Mouse (Mus musculus): ENCODE results near the gene Olfr434. TPM values are rescaled to one million over a fixed set of nuclear protein-coding genes. Genes with fewer than 3 reads are reported as not detected.
"Not testable (repeated sequence)": the region's sequence is repeated elsewhere in the genome, so short reads cannot be mapped to it uniquely, and the experiment has no call there.

The Olfr434 gene
- not detected in 2 replicates for polyA plus RNA-seq (2015; fragmentation: Nextera tagmentation; extraction: Ambion mirVana)

DNA sequence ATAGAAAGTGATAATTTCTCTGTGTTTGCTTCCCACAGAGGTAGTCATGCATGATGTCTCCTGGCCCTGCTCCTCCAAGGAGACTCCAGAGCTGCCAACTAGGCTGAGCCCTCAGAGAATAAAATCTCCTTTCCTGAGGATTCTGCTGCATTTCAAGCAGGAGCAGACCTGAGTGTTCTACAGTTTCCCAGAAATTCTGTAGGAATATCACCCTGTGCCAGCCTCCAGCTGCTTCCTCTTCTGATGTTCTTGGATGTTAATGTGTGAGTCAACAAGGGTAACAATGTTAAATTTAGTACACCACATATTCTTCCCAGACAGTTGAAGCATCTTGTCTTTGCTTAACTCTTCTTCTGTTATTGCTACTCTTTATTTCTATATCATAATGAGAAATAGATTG, at the start of gene Olfr434:
Gene Olfr434 (plus strand): TSS at position 149 of the 400 bp plus-strand sequence.
- ATAC-seq (replicated peaks); H3K4me3 ChIP-seq: not testable (repeated sequence)

DNA sequence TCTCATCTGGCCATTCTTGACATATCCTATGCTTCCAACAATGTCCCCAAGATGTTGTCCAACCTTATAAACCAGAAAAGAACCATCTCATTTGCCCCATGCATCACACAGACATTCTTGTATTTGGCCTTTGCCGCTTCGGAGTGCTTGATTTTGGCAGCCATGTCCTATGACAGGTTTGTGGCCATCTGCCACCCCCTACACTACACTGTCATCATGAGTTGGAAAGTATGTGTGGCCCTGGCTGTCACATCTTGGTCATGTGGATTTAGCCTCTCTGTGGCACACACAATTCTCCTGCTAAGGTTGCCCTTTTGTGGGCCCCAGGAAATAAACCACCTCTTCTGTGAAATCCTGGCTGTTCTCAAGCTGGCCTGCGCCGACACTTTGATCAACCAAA, 45.6 kb upstream of the Olfr434 start:
- 97% methylated on average over 4 of the region's 4 CpGs for WGBS
- H3K4me2 ChIP-seq (replicated peaks) = no peak overlapping the region

More for the DNA sequence above, at the start of gene Olfr434:
- H3K4me2 ChIP-seq (replicated peaks); H3K36me3 ChIP-seq; H3K9ac ChIP-seq (replicated peaks); H3K27ac ChIP-seq (replicated peaks); H3K9me3 ChIP-seq; H3K27me3 ChIP-seq; H3K4me1 ChIP-seq: not testable (repeated sequence)

DNA sequence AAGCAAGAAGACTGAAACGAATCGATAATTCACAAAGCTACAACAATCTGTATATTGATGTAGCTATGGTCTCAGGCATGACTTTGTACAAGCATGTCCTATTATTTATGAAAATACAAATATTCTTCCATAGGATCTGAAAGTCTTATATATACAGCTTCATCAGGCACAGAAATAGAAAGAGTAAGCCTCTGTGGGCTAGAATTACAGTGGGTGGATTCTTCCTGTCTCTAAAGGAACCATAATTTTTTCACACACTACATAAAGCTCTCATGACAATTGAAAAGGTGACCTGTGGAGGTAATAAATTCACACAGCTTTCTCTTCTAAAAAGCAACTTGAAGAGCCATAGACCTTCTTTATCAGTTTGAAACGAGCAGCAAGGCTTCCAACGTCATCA, 41.0 kb upstream of the Olfr434 start, which contains the start of gene Olfr13:
Gene Olfr13 (plus strand): TSS at position 301 of the 400 bp plus-strand sequence.
- no peaks in the 10 kb centered on the region for H3K27me3 ChIP-seq
- H3K27ac ChIP-seq (replicated peaks) = no peak within 1 kb of the TSS
- no peaks in the 10 kb centered on the region for H3K36me3 ChIP-seq
- 84% methylated on average over 4 of the region's 4 CpGs for WGBS
- H3K9ac ChIP-seq (replicated peaks) = no peak within 1 kb of the TSS
- no peaks in the 10 kb centered on the region for H3K9me3 ChIP-seq
- ATAC-seq (replicated peaks) = no peak
- no peak within 1 kb of the TSS for H3K4me2 ChIP-seq (replicated peaks)
- H3K4me3 ChIP-seq = no peak within 1 kb of the TSS
- no peaks in the 10 kb centered on the region for H3K4me1 ChIP-seq

More for the DNA sequence above, 45.6 kb upstream of the Olfr434 start:
- Histone ChIP-seq H3K4me1 (no peaks in the 10 kb centered on the region), H3K27ac (replicated peaks) (no peak overlapping the region), H3K9ac (replicated peaks) (no peak overlapping the region), H3K4me3 (no peak overlapping the region), H3K27me3 (no peaks in the 10 kb centered on the region), H3K36me3 (no peaks in the 10 kb centered on the region), H3K9me3 (no peaks in the 10 kb centered on the region)
- no peak for ATAC-seq (replicated peaks)

DNA sequence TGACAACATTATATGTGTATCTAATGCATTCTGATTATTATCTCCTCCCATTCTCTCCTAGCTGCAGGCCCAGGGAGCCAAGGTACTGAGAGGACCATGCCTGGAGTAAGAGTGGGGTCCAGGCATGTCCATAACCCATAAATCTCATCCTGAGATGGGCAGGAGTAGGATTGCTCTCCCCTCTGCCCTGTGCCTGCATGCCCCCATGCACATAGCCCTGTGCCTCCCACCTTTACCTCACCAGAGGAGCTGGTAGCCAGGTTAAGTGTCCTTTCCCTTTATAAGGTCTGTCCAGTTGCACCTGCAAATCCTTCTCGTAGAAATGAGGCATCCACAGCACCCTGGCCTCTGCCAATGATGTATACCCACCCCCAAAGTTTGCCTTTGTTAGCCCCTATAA, 34.7 kb upstream of the Olfr434 start:
- Histone ChIP-seq H3K9me3 (no peaks in the 10 kb centered on the region), H3K4me3 (no peak overlapping the region), H3K4me2 (replicated peaks) (no peak overlapping the region), H3K27me3 (no peaks in the 10 kb centered on the region), H3K36me3 (no peaks in the 10 kb centered on the region), H3K27ac (replicated peaks) (no peak overlapping the region), H3K4me1 (peaks cover 10% of the 10 kb centered on the region), H3K9ac (replicated peaks) (no peak overlapping the region)
- WGBS = 65% methylated on average over 1 of the region's 1 CpGs
- ATAC-seq (replicated peaks) = peak; percentile 20; the same call in 1 of the 2 replicates

DNA sequence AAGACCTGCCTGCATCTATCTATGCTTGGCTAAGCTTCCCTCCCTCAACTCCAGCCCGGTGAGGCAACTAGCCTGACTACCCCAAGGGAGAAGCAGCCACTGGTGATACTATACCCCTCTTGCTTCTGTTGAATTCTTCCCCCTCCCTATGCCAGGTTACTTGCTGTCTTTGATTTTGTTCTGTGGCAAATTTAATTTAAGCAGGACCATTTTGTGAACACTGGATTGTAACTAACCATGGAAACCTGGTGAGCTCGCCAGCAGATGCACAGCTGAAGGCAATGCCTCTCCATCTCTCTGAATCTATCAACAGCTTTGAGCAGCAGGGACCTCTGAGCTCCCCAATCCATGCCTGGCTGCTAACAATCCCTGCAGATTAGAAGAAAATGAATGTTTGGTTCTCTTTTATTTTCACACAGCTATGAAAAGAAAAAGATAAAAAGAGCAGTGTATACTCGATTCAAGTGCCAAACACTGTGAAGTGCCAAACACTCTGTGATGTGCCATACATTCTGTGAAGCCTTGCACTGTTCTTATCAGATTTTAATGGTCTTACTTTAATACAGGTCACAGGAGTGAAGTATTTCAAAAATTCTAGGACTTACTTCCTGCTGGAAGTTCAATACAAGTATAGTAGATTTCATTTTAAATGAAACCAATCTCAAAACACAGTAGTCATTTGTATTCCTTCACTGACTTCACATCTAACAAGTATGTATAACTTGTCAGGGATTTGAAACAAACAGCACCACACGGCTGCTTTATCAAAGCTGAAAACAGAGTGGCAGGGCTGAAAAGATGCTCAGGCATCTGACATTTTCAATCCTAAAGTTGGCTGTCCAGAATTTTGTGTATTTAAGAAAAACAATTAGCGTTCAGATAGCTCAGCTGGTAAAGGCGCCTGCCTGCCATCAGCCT, 34.0 kb upstream of the Olfr434 start:
- Histone ChIP-seq H3K4me3 (no peak overlapping the region), H3K27ac (replicated peaks) (no peak overlapping the region)
- ATAC-seq (replicated peaks) = peak; percentile 79

DNA sequence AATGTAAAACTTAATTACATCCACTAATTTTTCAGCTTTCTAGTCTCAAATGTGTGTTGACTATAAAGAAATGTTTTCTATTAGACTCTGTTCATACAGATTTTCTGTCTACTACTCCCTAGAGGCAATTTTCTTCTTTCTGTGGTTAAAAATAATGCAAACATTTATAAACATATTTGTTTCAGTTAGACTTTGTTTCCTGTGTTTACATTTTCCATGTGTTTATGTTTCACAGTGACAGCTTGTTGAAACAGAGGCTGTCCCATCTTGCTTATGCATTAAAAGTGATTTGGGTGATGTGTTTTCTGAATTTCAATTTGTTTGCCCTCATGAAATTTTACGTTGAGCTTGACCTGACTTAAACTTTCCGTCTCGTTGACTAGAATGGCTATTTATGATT, 21.8 kb upstream of the Olfr434 start:
- Histone ChIP-seq H3K4me1 (no peaks in the 10 kb centered on the region), H3K4me3 (no peak overlapping the region), H3K27me3 (no peaks in the 10 kb centered on the region), H3K9ac (replicated peaks) (no peak overlapping the region), H3K4me2 (replicated peaks) (no peak overlapping the region), H3K9me3 (no peaks in the 10 kb centered on the region), H3K27ac (replicated peaks) (no peak overlapping the region), H3K36me3 (no peaks in the 10 kb centered on the region)
- no peak for ATAC-seq (replicated peaks)
- 83% methylated on average over 3 of the region's 3 CpGs for WGBS

More for the DNA sequence above, 34.0 kb upstream of the Olfr434 start:
- no peak overlapping the region for H3K9ac ChIP-seq (replicated peaks)
- WGBS = 41% methylated on average over 6 of the region's 6 CpGs
- H3K4me2 ChIP-seq (replicated peaks) = no peak overlapping the region
- H3K36me3 ChIP-seq = no peaks in the 10 kb centered on the region
- no peaks in the 10 kb centered on the region for H3K9me3 ChIP-seq
- no peaks in the 10 kb centered on the region for H3K27me3 ChIP-seq
- H3K4me1 ChIP-seq = peaks cover 10% of the 10 kb centered on the region

DNA sequence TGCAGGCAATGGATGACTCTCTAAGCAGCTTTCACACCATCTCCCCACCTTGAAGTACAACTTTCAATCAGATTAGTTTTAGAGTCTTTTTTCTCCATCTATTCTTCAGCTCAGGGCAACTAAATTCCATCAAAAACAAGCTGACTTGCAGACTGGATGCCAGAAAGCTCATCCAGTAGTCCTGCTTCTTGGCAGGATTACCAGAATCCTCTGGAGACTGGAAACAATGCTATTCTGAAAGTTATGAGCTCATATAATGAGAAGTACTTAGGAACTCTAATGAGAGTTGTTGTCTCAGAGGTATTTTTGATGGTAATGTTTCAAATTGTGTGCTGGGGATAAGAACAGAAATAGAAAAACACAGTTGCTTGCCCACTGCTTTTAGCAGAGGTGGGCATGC, 16.0 kb upstream of the Olfr434 start, which contains the start of gene Olfr435:
Gene Olfr435 (plus strand): TSS at position 366 of the 400 bp plus-strand sequence.
- H3K27me3 ChIP-seq = no peaks in the 10 kb centered on the region
- no peaks in the 10 kb centered on the region for H3K4me1 ChIP-seq
- no peak for ATAC-seq (replicated peaks)
- no peak within 1 kb of the TSS for H3K4me2 ChIP-seq (replicated peaks)
- H3K4me3 ChIP-seq = no peak within 1 kb of the TSS
- H3K9me3 ChIP-seq = no peaks in the 10 kb centered on the region
- H3K27ac ChIP-seq (replicated peaks) = no peak within 1 kb of the TSS
- H3K9ac ChIP-seq (replicated peaks) = no peak within 1 kb of the TSS
- H3K36me3 ChIP-seq = no peaks in the 10 kb centered on the region

DNA sequence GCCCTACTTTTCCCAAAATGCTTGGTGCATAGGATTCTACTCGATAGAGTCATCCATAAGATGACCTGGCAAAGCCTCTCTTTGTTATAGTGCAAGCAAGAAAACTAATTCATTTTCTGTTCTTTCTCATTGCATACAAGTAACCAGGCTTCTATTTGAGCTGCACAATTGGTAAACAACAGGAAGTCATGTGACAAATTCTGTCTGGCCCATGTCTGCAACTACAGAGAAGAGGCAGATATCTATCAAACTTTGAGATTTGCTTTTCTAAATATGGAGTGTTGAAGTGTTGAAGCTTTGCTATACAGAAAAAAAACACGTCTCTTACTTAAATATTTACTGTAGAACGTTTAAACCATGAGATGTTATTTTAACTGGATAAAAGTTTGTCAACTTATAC, 14.7 kb upstream of the Olfr434 start:
- Histone ChIP-seq H3K4me1 (no peaks in the 10 kb centered on the region), H3K27ac (replicated peaks) (no peak overlapping the region), H3K36me3 (no peaks in the 10 kb centered on the region), H3K9me3 (no peaks in the 10 kb centered on the region), H3K9ac (replicated peaks) (no peak overlapping the region), H3K4me3 (no peak overlapping the region), H3K27me3 (no peaks in the 10 kb centered on the region), H3K4me2 (replicated peaks) (no peak overlapping the region)
- no peak for ATAC-seq (replicated peaks)
- WGBS = 83% methylated on average over 3 of the region's 3 CpGs

DNA sequence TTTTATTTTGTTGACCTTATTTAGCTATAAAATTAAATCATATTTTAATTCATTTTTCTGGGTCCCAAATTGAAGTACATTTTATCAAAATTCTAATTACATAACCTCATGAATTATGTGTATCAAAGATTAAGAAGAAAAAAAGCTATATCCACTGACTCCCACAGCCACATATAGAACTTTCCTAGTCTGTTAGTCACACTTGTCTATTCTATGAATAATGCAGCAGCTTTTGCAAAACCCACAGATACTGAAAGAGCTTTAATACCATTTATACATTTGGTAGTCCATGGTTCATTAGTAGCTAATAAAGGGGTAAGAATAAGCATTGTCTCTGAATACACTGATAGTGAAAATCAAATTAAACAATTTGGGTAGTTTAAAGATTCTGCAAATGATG, 10.0 kb upstream of the Olfr434 start:
- no peaks in the 10 kb centered on the region for H3K36me3 ChIP-seq
- no peak for ATAC-seq (replicated peaks)
- no peaks in the 10 kb centered on the region for H3K4me1 ChIP-seq
- no peak overlapping the region for H3K27ac ChIP-seq (replicated peaks)
- H3K4me3 ChIP-seq = no peak overlapping the region
- H3K9ac ChIP-seq (replicated peaks) = no peak overlapping the region
- no peaks in the 10 kb centered on the region for H3K9me3 ChIP-seq
- no peaks in the 10 kb centered on the region for H3K27me3 ChIP-seq
- H3K4me2 ChIP-seq (replicated peaks) = no peak overlapping the region

DNA sequence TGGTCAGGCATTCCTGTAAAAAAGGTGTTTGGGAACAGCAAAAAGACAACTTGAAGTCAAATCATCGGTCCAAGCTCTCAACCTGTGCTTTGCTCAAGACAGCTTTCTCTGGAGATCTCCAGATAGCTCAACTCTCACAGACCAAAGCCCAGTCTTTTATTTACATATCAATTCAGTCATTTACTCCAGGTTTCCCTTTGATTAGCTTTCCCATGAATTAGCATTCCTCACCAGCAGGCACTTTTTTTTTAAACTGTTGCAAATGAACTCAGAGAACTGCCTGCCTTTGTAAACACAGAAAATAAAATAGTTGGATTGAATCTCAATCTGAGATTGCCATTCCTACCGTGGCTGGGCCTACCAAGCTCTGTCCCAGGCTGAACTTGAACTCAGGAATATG, 7.5 kb upstream of the Olfr434 start:
- Histone ChIP-seq H3K9me3 (no peaks in the 10 kb centered on the region), H3K4me3 (no peak overlapping the region), H3K27ac (replicated peaks) (no peak overlapping the region), H3K27me3 (no peaks in the 10 kb centered on the region), H3K4me1 (no peaks in the 10 kb centered on the region), H3K9ac (replicated peaks) (no peak overlapping the region), H3K36me3 (no peaks in the 10 kb centered on the region), H3K4me2 (replicated peaks) (no peak overlapping the region)
- ATAC-seq (replicated peaks) = no peak
- WGBS = 34% methylated on average over 2 of the region's 2 CpGs

DNA sequence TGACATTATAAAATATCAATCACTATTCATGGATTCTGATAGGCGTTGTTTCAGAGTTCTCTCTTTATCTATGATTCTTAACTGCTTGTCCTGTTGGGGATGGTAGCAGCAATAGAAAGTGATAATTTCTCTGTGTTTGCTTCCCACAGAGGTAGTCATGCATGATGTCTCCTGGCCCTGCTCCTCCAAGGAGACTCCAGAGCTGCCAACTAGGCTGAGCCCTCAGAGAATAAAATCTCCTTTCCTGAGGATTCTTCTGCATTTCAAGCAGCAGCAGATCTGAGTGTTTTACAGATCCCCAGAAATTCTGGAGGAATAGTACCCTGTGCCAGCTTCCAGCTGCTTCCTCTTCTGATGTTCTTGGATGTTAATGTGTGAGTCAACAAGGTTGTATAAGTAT, 18.4 kb downstream of the Olfr434 start, which contains the start of gene Olfr47:
Gene Olfr47 (plus strand): TSS at position 275 of the 400 bp plus-strand sequence.
- H3K9me3 ChIP-seq; H3K4me1 ChIP-seq; H3K36me3 ChIP-seq; H3K4me3 ChIP-seq; H3K27ac ChIP-seq (replicated peaks); H3K9ac ChIP-seq (replicated peaks); H3K4me2 ChIP-seq (replicated peaks); ATAC-seq (replicated peaks); H3K27me3 ChIP-seq: not testable (repeated sequence)
- 87% methylated on average over 1 of the region's 1 CpGs for WGBS

DNA sequence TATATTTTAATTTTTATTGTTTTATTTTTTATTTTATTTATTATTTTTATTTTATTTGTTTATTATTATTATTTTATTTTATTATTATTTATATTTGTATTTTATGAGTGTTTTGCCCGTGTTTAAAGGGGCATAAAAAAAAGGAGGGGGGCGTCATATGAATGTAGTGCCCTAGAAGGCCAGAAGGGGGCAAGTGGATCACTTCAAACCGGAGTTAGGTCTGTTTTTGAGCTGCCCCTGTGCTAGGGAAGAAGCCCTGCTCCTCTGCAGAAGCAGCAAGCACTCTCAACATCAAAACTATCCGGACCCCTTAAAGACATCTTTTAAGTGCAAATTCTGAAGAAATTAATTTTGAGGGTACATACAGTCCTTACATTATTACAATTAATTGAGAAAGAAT, 29.2 kb downstream of the Olfr434 start:
- H3K36me3 ChIP-seq = no peaks in the 10 kb centered on the region
- H3K4me2 ChIP-seq (replicated peaks) = no peak overlapping the region
- no peak overlapping the region for H3K4me3 ChIP-seq
- no peak overlapping the region for H3K9ac ChIP-seq (replicated peaks)
- no peaks in the 10 kb centered on the region for H3K4me1 ChIP-seq
- 17% methylated on average over 4 of the region's 4 CpGs for WGBS
- H3K27me3 ChIP-seq = no peaks in the 10 kb centered on the region
- no peaks in the 10 kb centered on the region for H3K9me3 ChIP-seq
- H3K27ac ChIP-seq (replicated peaks) = no peak overlapping the region
- no peak for ATAC-seq (replicated peaks)
